Mouse (Mus musculus) erythroblast, embryonic 14.5 days (primary cell): ENCODE measurements around the gene Defb48.

Experiments
- GATA1 ChIP-seq: IDR thresholded peaks from 2 replicates; pipeline ENCODE4 v1.6.1; 2012; ENCODE audit warnings: low read length, inconsistent platforms, mixed read lengths
- TAL1 ChIP-seq: IDR thresholded peaks from 3 replicates; pipeline ENCODE4 v1.6.1; 2012; ENCODE audit warnings: low read length, inconsistent platforms, mixed read lengths

DNA sequence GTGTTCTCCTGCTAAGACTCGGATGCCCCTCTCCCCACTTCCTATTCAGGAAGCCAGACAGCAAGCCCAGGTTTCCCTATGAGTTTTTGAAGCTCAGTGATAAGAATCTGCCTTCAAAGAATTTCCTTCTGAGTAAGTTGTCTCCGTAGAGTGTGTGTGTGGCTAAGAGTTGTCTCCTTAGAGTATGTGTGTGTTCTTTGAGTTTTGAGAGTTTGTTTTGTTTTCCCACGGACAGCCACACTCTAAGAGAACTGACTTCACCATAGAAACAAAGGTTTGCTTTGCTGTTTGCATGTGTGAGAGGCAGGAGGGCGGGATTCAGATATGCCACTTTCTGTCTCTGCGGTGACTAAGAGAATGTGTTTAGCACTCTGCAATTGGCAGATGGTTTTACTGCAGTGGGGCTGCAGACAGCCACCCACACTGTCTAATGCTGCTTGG lies 56.2 kb downstream of the Defb48 start:
- no peak for TF ChIP-seq TAL1
- TF ChIP-seq GATA1 = no peak
